Mouse (Mus musculus) liver, adult 2 months (tissue): ENCODE measurements around the gene Anpep. TPM values are rescaled to one million over a fixed set of nuclear protein-coding genes. Genes with fewer than 3 reads are reported as not detected.

ENCODE experiments used
- DNase-seq: peaks from one replicate; pipeline ENCODE4 v3.0.0-alpha.2; 2011; ENCODE audit warnings: low read depth, low spot score; ENCODE audit errors: extremely low read depth
- H3K27ac ChIP-seq: fragments of 200-500 bp; replicated peaks from 2 replicates; pipeline ENCODE4 v1.5.1; 2012; ENCODE audit warnings: low read depth, mild to moderate bottlenecking, control low read depth, inconsistent platforms, low read length; ENCODE audit not compliant: insufficient read depth
- H3K27me3 ChIP-seq: fragments of 200-500 bp; 2 replicates; pipeline ENCODE4 v1.6.1; 2012; ENCODE audit warnings: mild to moderate bottlenecking, moderate library complexity, low read length, inconsistent platforms; ENCODE audit not compliant: control insufficient read depth, insufficient read depth
- H3K36me3 ChIP-seq: fragments of 200-500 bp; 2 replicates; pipeline ENCODE4 v1.6.1; 2012; ENCODE audit warnings: low read length, inconsistent platforms; ENCODE audit not compliant: control insufficient read depth, insufficient read depth
- H3K4me1 ChIP-seq: fragments of 200-500 bp; 2 replicates; pipeline ENCODE4 v1.6.1; 2011; ENCODE audit warnings: low read length; ENCODE audit not compliant: control insufficient read depth, insufficient read depth
- H3K4me3 ChIP-seq: fragments of 200-500 bp; 2 replicates; pipeline ENCODE4 v1.5.1; 2011; ENCODE audit warnings: low read depth, mild to moderate bottlenecking, control low read depth, low read length, moderate library complexity; ENCODE audit not compliant: insufficient read depth
- H3K79me2 ChIP-seq: fragments of 200-500 bp; 2 replicates; pipeline ENCODE4 v1.6.1; 2012; ENCODE audit warnings: inconsistent platforms, mild to moderate bottlenecking, low read length, moderate library complexity; ENCODE audit not compliant: control insufficient read depth, insufficient read depth
- H3K9ac ChIP-seq: fragments of 200-500 bp; 2 replicates; pipeline ENCODE4 v1.6.1; 2012; ENCODE audit warnings: low read depth, mild to moderate bottlenecking, control low read depth, inconsistent platforms, low read length
- CTCF ChIP-seq: fragments of 200-500 bp; IDR thresholded peaks from 2 replicates; pipeline ENCODE4 v1.5.1; 2011; ENCODE audit warnings: low read depth, low read length, control low read depth
- POLR2A ChIP-seq: fragments of 200-500 bp; IDR thresholded peaks from 2 replicates; pipeline ENCODE4 v1.6.1; 2011; ENCODE audit warnings: low read length, control low read depth; ENCODE audit not compliant: insufficient read depth; ENCODE audit errors: extremely low read depth
- WGBS: fragments of 180-500 bp; shearing (Covaris S2); methylation state at CpG from one replicate; pipeline ENCODE4 v1.1.7; 2018; 5-methylcytosine and 5-hydroxymethylcytosine counted together
- polyA plus RNA-seq: library from polyadenylated mRNA; depleted of rRNA; stranded (reverse); fragments of >200 nt; gene quantifications from 2 replicates; pipeline ENCODE4 v1.2.3, GENCODE M21; 2012
- total RNA-seq: library from RNA; depleted of rRNA; stranded (reverse); fragments of >200 nt; gene quantifications from 2 replicates; pipeline ENCODE4 v1.2.3, GENCODE M21; 2014

The Anpep gene
- total and polyA plus RNA-seq, 2 experiments = 31.4 to 92.5 TPM

DNA sequence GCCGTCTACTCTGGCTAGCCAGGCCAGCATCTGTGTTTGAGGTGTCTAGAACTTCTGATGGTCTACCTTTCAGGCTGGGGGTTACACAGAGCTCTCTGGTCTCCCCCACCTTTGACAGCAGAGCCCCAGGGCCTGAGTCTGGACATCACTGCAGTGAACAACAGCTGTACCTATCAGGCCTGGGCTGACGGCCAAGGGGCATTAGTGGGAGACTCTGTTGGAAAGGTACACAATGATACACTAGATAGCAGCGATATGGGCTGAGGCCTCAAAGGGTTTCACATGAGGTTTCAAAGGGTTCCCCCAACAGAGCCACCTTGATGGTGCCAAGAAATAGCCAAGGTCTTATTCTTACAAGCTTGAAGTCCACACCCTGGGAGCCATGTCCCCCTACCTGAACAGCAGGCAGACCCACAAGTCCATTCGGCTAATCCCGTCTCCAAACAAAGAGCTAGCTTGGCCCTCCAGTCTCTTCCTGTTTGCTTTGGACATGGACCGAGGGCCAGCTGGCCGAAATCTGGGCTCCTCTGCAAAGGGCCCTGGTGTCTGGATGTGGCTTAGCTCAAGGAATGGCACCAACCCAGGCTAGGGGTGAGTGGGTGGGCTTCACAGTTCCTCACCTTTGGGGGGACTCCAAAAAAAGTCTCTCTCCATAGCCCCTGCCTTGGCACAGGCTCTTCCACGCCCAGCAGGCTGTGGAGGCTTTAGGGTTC, 16.6 kb downstream of the Anpep start:
- H3K27ac ChIP-seq = peak overlapping the region; percentile 91

GRCm38 (mm10) chr7:79842163-79842562, 18.7 kb downstream of the Anpep start:
- 24% methylated on average over 7 of the region's 7 CpGs for WGBS
- peak; percentile 93 for DNase-seq
- Histone ChIP-seq H3K4me1 (peaks cover 21% of the 10 kb centered on the region), H3K27ac (peak overlapping the region; percentile 91), H3K4me3 (peak overlapping the region; percentile 65), H3K79me2 (peaks cover 10% of the 10 kb centered on the region; the same call in 1 of the 2 replicates), H3K9ac (peak overlapping the region; percentile 71), H3K36me3 (no peaks in the 10 kb centered on the region; the same call in 1 of the 2 replicates), H3K27me3 (no peaks in the 10 kb centered on the region)
- TF ChIP-seq POLR2A (peak; percentile 79; the same call in 1 of the 2 replicates), CTCF (no peak)

More for the DNA sequence above, 16.6 kb downstream of the Anpep start:
- no peaks in the 10 kb centered on the region for H3K36me3 ChIP-seq
- H3K9ac ChIP-seq = peak overlapping the region; percentile 61
- WGBS = 15% methylated on average over 8 of the region's 8 CpGs
- TF ChIP-seq CTCF (peak; percentile 21; the same call in 1 of the 2 replicates), POLR2A (0 out of 2 replicates have a peak, but pooled peaks have one; percentile 7)
- peak; percentile 87 for DNase-seq
- H3K4me3 ChIP-seq = no peak overlapping the region
- peaks cover 10% of the 10 kb centered on the region; the same call in 1 of the 2 replicates for H3K79me2 ChIP-seq
- H3K27me3 ChIP-seq = no peaks in the 10 kb centered on the region
- H3K4me1 ChIP-seq = peaks cover 21% of the 10 kb centered on the region

GRCm38 (mm10) chr7:79837247-79837646, 23.6 kb downstream of the Anpep start:
- peaks cover 10% of the 10 kb centered on the region; the same call in 1 of the 2 replicates for H3K79me2 ChIP-seq
- no peak overlapping the region for H3K4me3 ChIP-seq
- H3K27me3 ChIP-seq = no peaks in the 10 kb centered on the region
- H3K27ac ChIP-seq = no peak overlapping the region
- H3K4me1 ChIP-seq = peaks cover 7% of the 10 kb centered on the region
- TF ChIP-seq POLR2A (no peak), CTCF (no peak)
- DNase-seq = peak; percentile 54
- no peak overlapping the region for H3K9ac ChIP-seq
- 56% methylated on average over 2 of the region's 2 CpGs for WGBS
- peaks cover 9% of the 10 kb centered on the region for H3K36me3 ChIP-seq

GRCm38 (mm10) chr7:79835196-79835595, 25.7 kb downstream of the Anpep start:
- no peak for DNase-seq
- TF ChIP-seq POLR2A = no peak
- TF ChIP-seq CTCF = no peak
- Histone ChIP-seq H3K27ac (no peak overlapping the region), H3K4me3 (no peak overlapping the region), H3K79me2 (no peaks in the 10 kb centered on the region), H3K27me3 (no peaks in the 10 kb centered on the region), H3K36me3 (peaks cover 9% of the 10 kb centered on the region), H3K4me1 (peaks cover 11% of the 10 kb centered on the region), H3K9ac (no peak overlapping the region)
- 95% methylated on average over 6 of the region's 6 CpGs for WGBS

GRCm38 (mm10) chr7:79832980-79833379, 27.9 kb downstream of the Anpep start:
- Histone ChIP-seq H3K36me3 (peaks cover 9% of the 10 kb centered on the region), H3K9ac (no peak overlapping the region), H3K79me2 (no peaks in the 10 kb centered on the region), H3K4me3 (no peak overlapping the region), H3K4me1 (peaks cover 13% of the 10 kb centered on the region), H3K27me3 (no peaks in the 10 kb centered on the region), H3K27ac (no peak overlapping the region)
- DNase-seq = no peak
- no peak for TF ChIP-seq POLR2A
- TF ChIP-seq CTCF = no peak

GRCm38 (mm10) chr7:79831585-79831984, 29.3 kb downstream of the Anpep start:
- 13% methylated on average over 6 of the region's 6 CpGs for WGBS
- H3K4me1 ChIP-seq = peaks cover 13% of the 10 kb centered on the region
- H3K36me3 ChIP-seq = peaks cover 17% of the 10 kb centered on the region
- H3K9ac ChIP-seq = peak overlapping the region; percentile 7; the same call in 1 of the 2 replicates
- H3K79me2 ChIP-seq = no peaks in the 10 kb centered on the region
- H3K4me3 ChIP-seq = no peak overlapping the region
- TF ChIP-seq CTCF (no peak), POLR2A (no peak)
- no peak for DNase-seq
- H3K27me3 ChIP-seq = no peaks in the 10 kb centered on the region
- H3K27ac ChIP-seq = peak overlapping the region; percentile 84
